Mouse (Mus musculus) liver, postnatal 0 days (tissue): ENCODE measurements around the gene Ntn5.

Experiments
- CTCF ChIP-seq: sonication (generic); IDR thresholded peaks from 2 replicates; pipeline ENCODE4 v1.5.1; 2016; ENCODE audit warnings: antibody characterized with exemption, low read depth
- EP300 ChIP-seq: IDR thresholded peaks from 2 replicates; pipeline ENCODE4 v1.6.1; 2016; ENCODE audit warnings: antibody characterized with exemption, low read depth, mild to moderate bottlenecking

DNA sequence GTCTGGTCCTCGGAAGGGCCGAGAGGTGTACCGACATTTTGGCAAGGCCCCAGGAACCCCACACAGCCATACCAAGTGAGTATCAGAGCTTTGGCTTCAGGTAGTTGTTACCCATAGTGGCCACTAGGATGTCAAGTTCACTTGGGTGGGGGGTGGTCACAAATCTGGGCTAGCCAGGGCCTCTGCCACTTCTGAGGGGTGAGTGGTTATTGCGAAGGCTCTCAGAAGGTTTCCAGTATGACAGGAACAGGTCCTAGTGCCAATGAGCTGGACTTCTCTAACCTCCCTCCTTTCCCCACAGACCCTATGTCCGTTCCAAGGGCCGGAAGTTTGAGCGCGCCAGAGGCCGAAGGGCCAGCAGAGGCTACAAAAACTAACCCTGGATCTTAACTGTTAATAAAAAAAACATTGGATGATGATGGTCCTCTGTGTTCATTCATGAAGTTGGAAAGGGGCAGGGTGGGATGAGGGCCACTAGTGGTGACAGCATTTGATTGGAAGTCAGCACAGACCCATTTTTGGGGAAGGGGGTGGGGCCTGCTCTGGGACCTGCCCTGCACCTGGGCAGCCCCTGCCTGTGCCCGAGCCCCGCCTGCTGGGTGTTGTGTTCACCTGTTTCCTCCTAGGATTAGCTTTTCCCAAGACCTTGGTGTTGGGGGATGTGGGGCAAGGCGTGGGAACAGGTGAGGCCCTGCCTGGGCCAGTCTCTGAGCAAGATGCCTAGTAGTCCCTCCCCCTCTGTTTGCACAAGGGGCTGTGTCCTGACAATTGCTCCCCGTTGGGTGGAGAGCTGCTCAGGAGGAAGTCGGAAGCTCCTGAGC, 36.8 kb downstream of the Ntn5 start, which contains the start of gene Fam83e:
- TF ChIP-seq CTCF, result peak; percentile 34
- no peak for TF ChIP-seq EP300
